Mouse (Mus musculus): ENCODE data around the gene 9430015G10Rik.

- TF ChIP-seq CTCF (conservative IDR thresholded peaks at IDR 0.05; ENCODE audit: low read length) (no peak), NANOG (IDR thresholded peaks at IDR 0.05; ENCODE audit: borderline replicate concordance, low read length) (no peak), POU5F1 (IDR thresholded peaks at IDR 0.05; ENCODE audit: borderline replicate concordance, low read length) (no peak)
These were observed 44.5 kb upstream of the 9430015G10Rik start for GRCm38 (mm10) chr4:156065156-156065894.
